Mouse (Mus musculus) layer of hippocampus, adult 11-12 months (tissue): ENCODE data around the gene Rasgrf1.

ENCODE experiments used
- DNase-seq: peaks from one replicate; pipeline ENCODE4 v3.0.0; 2022; ENCODE audit warnings: low spot score

The Rasgrf1 gene

DNA sequence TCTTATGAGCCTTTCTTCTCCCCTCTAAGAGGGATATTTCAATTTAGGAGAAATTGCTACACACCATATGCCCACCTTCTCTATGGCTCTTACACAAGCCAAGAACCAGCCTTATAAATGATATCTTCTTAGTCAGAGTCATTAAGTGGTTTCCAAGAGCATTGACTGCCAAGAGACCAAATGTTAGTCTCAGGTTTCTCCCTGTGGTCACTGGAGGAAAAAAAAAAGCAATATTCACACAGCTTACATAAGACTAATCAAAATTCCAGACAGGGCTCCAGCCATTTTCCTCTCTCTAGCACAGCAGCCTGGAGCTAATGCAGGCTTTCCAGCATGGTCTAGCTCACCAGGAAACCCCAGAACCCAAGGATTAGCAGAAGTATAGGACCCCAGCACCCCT is 3.1 kb upstream of the Rasgrf1 start:
- DNase-seq, result no peak

DNA sequence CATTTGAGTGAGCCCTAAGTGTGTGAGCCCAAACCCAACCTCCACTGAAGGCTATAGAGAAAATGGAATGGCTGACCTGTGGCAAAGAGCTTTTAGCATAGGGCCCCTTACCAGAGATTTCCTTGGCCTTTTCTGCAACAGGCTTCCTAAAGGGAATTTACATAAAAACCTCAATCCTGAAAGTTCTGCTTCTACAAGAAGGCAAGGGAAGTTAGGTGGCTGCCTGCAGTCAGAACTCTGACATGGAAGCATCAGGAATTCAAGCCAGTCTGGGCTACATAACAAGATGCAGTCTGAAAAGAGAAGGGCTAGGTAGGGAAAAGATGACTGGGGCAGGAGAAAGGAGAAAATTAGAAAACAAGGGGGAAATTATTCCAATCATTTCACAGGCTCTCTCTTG is 1.8 kb upstream of the Rasgrf1 start:
- DNase-seq, result no peak

DNA sequence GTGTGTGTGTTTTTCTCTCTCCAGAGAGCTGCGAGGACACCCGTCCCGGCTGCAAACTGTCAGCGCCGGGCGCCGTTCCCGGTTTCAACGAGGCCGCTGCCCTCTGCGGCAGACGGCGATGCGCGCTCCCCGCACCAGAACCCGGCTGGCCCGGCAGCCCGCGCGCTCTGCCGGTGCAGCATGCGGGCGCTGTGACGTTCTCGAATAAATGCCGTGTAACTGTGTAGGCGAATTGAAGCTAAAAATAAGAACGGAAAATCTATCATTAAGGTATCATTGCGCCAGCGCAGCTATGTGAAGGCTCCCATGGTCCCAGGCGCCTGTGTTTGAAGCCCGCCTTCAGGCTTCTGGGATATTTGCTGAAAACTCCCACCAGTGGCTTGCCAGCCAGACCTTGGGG is 1.1 kb upstream of the Rasgrf1 start:
- peak; percentile 68 for DNase-seq

DNA sequence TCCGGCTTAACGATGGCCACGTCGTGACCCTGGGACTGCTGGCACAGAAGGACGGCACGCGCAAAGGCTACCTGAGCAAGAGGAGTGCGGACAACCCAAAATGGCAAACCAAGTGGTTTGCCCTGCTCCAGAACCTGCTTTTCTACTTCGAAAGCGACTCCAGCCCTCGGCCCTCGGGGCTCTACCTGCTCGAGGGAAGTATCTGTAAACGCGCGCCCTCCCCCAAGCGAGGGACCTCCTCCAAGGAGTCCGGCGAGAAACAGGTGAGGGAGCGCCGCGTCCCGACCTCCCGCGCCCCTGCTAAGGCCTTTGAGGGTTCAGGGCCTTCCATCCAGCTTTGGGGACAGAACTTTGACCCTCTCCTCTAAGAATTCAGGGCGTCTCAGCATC is 298 bp downstream of the Rasgrf1 start:
- DNase-seq, result no peak

DNA sequence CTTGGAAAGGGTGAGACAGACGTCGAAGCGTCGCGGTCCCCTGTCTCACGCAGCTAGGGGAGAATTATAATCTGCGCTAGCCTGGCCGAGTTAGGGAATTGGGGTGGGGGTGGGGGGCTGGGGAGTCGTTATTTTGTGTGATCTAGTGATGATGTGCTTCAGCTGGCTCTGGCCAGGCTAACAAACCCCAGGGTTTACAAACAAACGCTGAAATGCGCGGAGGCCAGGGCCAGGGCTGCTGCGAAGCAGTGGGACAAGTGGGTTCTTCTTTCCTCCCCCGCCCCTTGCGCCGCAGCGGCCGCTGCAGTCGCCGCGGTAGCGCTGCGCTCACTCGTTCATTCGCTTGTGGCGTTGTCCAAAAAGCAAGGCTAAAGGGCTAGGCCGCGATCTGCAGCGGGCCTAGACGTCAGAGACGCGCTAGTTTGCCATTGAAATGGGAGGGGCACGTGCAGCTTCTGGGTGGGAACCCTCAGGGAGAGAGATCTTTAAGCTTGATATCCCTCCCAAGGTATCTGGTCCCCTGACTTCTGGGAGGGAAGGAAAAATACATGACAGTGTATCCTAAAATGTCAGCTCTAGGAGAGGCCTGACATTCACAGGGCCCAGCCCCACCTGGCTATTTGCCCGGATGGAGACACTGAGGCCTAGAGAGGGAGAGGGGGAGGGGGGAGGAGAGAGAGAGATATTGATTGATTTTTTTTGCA is 1.2 kb downstream of the Rasgrf1 start:
- peak; percentile 42 for DNase-seq

DNA sequence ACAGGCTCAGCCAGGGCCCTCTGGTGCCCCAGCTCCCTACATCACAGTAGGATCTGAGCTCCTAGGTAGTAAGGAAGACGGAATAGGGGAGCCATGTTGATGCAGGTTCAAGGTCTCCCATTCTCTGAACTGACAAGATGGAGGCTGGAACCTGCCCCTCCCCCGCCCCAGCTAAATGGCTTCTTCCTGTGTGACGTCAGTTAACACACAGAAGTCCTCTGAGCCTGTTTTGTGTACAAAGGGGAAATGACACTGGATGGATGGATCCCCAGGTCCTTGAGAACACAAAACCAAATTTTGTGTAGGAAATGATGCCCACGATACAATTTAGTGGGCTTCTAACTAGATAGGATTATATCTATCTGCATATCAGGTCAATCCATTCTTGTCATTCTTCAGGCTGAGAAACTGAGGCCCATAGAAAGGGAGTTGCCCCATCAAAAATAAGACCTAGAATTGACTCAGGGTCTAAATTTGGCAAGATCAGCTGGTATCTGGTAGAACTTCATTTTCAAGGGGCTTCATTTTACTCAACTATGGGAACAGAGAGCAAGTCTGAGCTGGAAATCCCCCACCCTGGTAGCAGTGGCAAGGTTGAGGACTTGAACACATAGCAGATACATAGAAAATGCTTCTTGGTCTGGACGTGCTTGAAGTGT is 2.3 kb downstream of the Rasgrf1 start:
- DNase-seq, result no peak

DNA sequence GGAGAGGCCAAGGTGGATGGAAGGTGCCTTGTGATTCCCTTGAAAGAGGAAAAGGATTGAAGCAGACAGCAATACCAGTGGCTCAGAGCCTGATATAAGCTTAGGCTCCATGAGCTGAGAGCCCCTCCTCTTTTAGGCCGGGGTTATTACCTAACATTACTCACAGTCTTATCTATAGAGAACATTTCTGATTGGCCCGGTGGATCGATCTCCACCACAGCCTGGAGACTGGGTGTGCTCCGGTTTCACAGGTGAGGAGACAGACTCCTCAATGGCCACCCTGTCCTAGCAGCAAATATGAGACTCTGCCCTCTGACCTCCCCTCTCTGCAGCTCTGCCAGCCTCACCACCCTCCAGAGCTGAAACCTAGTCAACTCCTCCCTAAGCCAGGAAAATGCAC is 3.4 kb downstream of the Rasgrf1 start:
- no peak for DNase-seq

DNA sequence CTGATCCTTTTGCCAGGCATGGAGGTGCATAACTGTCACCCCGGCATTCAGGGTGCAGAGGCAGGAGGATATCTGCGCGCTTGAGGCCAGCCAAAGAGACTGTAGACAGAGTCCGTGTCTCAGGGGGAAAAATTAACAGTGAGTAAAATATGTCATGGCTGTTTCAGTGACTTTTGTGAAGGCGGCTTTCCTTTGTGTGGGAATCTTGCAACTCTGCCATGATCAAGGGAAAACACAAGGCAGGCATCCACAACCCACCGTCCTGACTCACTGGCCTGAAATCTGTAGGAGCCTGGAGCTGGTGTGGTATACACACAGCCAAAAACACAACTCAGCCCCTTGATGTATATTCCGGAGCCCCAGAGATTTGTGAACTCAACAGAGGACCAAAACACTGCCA is 6.8 kb downstream of the Rasgrf1 start:
- no peak for DNase-seq

DNA sequence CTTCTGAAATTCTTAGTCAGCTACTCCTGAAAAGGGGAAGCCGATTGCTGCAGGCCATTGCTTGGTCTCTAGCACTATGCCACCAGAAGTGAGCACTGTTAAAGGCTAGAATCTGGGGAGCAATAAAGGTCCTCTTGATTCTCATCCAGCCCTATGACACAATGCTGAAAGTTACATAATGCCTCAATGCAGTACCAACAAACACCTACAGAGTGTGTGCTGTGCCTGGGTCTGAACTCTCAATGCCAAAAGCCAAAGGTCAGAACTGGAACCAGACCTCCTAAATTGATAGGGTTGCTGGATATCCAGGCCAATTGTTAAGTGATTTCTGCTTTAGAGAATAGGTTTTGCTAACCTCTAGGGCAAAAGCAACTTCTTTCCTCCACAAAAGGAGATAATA is 7.7 kb downstream of the Rasgrf1 start:
- DNase-seq, result peak; percentile 5

DNA sequence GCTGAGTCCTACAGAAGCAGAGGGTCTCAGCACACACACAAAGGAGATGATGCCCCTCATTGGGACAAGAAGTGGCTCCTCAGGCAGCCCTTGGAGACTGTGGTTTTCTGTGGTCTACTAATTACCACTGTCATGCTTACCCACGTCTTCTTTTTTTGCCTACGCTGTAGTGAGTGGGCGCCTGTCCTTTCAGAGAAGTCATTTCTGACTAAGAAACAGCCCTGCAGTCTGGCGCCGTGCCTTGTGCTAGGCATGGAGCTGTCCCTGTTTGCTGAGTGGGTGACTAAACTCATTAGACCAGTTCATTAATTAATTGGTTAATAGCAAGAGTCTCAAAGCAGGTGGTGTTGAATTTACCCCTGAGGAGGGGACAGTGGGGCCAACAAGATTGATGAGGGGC is 9.1 kb downstream of the Rasgrf1 start:
- DNase-seq, result peak; percentile 61

DNA sequence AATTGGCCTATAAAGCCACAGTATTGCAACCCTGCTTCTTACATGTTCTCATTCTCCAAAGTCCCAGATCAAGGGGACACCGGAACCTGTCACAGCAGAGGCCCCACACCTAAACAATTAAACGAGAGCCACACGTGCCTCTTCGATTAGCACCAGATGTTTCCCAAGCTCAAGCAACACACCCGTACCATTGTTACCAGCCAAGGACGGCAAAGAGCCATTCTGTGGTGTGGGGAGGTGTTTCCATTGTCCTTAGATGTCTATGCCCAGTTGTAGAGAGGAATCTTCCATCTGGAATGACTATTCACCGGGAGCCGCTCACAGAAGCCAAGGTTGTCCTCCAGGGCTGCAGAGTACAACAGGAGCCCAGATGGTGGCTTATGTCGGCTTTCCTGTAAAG is 11.4 kb downstream of the Rasgrf1 start:
- peak; percentile 2 for DNase-seq

DNA sequence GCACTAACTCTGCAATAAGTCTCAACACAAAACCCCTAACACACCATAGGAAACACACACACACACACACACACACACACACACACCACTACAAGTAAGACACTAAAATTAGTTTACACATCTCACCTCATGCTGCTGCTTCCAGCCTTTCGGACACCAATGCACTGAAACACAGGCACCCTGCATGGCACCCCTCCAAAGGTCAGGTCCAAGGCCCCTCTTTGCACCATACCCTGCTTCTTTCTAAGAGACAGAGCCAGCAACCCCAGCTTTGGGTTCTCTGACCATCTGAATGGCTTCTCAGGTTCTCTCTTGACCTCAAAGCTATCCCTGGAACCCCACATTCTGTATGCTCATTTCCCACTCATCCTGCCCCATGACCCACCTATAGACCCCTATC is 13.0 kb downstream of the Rasgrf1 start:
- peak; percentile 2 for DNase-seq

DNA sequence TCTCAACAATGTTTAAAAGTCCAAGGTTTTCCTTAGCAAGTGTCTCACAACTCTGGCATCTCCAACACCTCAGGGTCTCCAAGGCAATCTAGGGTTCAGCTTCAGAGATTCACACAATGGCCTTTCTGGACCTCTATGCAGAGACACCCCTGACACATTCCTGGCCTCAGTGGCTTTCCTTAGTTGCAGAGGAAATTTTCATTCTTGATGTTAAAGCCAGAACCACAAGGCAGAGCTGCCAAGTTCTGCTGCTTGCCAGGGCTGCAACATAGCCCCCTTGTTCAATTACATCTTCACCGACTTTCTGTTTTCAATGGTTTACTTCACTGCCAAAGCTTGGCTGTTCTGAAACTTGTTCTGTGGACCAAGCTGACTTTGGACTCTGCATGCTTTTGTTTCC is 15.1 kb downstream of the Rasgrf1 start:
- no peak for DNase-seq

DNA sequence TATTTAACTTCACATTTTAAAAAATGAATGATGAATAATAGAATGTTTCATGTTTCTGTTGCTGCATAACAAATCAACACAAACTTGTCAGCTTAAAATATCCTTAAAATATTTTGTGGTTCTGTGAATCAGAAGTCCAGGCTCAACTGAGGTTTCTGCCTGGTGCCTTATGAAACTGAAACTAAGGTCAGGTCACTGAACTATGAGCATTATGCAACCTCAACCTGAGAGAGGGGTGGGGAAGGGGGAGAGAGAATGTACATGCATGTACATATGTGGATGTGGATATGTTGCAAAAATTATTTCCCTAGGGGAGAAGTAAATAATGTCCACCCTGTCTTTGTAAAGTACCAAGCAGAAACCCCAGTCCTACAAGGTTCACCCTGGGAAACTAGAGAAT is 18.8 kb downstream of the Rasgrf1 start:
- no peak for DNase-seq

DNA sequence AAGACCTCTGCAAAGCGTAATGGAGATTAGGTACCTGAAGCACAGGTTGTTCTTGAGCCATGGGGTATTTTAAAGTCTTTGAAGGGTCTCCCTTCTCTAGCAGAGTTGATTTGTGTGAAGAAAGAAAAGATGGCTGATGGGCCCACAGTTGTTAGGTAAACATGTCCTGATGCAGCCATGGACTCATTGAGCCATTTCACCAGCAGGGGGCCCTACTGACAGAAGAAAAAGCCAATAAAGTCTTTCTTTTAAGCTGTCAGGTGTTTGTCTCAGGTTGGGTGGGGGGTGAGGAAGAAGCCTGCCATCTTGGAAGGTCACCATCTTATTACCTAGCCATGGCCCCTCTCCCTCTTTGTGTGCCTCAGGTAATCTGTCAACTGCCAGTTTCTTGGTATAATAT is 30.7 kb downstream of the Rasgrf1 start:
- DNase-seq, result no peak

DNA sequence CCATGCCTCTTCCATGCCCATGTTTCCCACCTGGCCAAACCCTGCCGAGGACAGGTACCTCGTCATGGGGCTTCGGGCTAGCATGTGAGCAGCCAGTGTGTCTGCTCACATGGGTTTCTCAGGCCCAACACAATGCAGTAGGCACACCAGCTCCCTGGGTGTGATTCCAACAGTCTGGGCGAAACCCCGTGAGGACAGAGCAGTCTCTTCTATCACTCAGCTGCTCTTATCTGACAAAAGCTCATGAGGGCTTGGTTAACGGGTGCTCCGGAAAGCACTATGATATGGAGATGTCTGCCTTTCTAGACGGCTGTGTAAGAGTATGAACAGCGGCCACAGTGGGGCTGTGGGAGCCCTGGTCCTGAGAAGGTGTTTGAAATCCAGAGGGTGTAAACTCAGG is 37.1 kb downstream of the Rasgrf1 start:
- no peak for DNase-seq

DNA sequence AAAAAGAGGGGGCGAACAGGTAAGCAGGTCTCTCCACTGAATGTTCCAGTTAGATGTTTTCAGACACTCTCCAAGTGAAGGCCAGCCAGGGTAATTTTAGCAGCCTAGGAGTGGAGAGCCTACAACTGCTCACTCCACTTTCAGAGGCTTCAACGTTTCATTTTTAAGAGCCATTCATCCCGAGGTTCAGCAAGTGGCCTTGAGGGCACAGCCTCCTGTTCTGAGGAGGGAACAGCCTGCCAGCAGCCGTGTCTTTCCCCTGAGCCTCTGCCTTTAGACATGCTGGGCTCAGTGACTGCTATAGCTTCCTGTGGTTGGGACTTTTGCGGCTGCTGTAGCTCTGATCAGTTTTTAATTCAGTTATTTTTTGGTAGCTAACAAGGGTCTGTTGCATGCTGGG is 38.9 kb downstream of the Rasgrf1 start:
- no peak for DNase-seq

DNA sequence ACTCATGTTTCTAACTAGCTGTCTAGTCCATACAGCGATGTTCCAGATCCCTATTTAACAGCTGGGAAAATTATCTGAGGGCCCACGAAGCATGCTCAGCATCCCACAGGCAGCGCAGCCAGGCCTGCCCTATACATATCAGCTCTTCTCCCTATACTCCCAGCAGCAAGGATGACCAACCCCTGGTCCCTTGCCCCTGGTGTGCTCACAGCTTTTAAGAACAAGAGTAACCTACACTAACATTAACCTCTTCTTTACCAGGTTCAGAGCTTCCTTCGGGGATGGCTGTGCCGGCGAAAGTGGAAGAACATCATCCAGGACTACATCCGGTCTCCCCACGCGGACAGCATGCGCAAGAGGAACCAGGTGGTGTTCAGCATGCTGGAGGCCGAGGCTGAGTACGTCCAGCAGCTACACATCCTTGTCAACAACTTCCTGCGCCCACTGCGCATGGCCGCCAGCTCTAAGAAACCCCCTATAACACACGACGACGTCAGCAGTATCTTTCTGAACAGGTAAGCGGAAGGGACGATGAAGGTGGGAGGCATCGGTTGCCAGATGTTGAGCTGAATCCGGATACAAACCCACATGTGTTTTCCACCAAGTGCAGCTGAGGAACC is 44.0 kb downstream of the Rasgrf1 start:
- DNase-seq, result no peak

DNA sequence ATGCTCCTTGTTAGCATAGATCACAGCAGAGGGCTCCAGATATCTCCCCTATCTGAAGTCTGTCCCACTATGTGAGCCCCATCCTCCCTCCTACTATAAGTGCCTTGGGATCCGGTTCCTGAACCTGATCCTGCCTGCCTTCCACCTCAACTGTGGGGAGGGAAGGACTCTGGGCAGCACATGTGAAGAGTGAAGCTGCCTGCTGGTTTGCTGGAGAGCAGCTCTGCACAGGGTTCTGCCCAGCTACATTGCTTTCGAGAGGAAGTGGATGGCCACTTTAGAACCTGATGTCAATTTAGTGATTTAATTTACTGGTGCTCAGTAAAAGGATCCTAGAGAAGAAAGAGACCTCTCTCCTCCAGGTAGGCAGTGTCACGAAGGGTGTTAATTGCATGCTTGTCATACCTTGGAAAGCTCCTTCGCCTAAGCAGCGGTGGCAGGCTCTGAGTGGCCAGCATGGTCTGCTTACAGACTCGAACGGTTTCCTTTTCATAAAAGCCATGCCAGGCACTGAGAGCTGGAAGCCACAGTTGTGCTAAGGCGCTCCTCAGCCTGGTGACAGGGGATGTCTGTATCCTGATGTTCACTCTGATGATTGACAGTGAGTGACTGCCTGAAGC is 45.3 kb downstream of the Rasgrf1 start:
- DNase-seq, result no peak

DNA sequence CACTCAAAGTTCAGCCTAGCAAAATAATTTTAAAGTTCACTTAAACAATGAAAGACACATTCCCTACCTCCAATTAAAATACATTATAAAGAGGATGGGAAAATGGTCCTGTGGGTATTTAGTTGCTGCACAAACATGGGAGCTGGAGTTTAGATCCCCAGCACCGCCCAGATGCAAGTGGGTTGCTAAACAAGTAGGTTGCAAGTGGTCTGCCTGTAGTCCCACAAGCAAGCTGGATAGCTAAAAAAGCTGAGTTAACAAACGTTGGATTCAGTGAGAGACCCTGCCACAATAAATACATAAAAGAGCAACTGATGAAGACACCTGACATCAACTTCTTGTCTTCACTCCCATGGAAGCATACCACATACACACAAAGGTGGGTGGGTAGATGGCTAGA is 49.3 kb downstream of the Rasgrf1 start:
- no peak for DNase-seq

DNA sequence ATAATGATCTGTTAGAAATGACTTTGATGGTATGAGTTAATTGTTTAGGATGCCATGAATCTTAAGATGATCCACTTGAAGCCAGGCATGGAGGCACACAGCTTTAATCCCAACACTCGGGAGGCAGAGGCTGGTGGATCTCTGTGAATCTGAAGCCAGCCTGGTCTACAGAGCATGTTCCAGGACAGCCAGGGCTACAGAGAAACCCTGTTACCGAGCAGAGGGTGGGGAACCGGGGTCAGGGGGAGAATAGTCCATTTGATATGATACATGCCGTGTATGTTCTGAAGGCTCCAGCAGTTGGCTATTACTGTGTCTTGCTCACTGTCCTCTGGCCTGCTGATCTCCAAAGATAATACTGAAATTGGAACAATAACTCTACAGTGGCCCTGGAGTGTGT is 54.4 kb downstream of the Rasgrf1 start:
- no peak for DNase-seq

DNA sequence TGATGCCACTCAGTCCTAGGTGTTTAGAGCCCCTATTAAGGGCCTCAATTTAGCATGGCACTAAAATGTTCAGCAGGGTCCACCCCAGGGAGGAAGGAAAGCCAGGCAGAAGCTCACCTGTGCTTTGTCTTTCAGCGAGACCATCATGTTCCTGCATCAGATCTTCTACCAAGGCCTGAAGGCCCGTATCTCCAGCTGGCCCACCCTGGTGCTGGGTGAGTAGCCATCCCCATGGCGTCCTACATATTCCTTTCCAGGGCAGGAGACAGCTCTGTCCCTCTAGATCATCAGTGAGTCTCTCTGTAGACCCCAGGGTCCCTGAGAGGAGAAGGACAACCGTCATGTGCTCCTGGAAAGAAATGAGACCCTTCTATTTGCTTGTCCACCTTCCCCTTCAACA is 58.0 kb downstream of the Rasgrf1 start:
- DNase-seq, result no peak

DNA sequence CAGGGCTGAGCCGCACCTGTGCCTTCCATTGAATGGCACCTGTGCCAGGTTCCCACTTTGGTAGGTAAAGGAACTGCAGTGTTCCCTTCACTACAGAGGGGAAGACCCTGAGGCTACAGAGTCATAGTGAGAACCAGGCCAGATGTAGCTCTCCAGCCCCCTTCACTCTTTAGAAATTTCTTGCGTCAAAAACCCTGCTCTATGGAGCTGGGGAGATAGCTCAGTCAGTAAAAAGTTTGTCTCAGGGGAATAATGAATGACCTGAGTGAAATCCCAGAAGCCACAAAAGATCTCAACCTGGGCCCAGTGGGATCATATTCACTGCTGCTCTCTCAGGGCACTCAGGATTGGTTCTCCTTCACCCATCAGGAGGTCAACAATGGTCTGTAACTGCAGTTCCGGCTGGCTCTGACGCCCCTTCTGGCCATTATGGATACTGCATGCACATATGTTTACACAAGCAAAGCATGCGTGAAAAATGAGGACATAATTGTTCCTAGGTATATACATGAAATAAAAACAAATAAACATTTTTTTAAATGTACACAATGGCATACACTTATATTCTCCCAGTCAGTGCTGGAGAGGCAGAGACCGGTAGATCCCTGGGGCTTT is 59.2 kb downstream of the Rasgrf1 start:
- no peak for DNase-seq
